Mouse (Mus musculus) forebrain, embryonic 13.5 days (tissue): ENCODE measurements around the gene Tifab. TPM values are rescaled to one million over a fixed set of nuclear protein-coding genes. Genes with fewer than 3 reads are reported as not detected.

Source experiments
- ATAC-seq: fragments of 200-750 bp; cut with Nextera tagmentation; 2 replicates; pipeline ENCODE4 v1.8.0; 2017
- H3K27ac ChIP-seq: fragments of 300-500 bp; sonication (generic); 2 replicates; pipeline ENCODE4 v1.5.1; 2015; ENCODE audit warnings: inconsistent platforms, mild to moderate bottlenecking, moderate library complexity
- H3K27me3 ChIP-seq: fragments of 300-500 bp; sonication (generic); 2 replicates; pipeline ENCODE4 v1.6.1; 2015; ENCODE audit warnings: mild to moderate bottlenecking, inconsistent platforms
- H3K36me3 ChIP-seq: fragments of 300-500 bp; sonication (generic); 2 replicates; pipeline ENCODE4 v1.6.1; 2015; ENCODE audit warnings: mild to moderate bottlenecking, inconsistent platforms; ENCODE audit not compliant: poor library complexity, severe bottlenecking
- H3K4me1 ChIP-seq: fragments of 300-500 bp; sonication (generic); 2 replicates; pipeline ENCODE4 v1.6.1; 2015; ENCODE audit warnings: inconsistent platforms
- H3K4me2 ChIP-seq: fragments of 300-500 bp; sonication (generic); 2 replicates; pipeline ENCODE4 v1.6.1; 2015; ENCODE audit warnings: inconsistent platforms, mild to moderate bottlenecking, moderate library complexity
- H3K4me3 ChIP-seq: fragments of 300-500 bp; sonication (generic); 2 replicates; pipeline ENCODE4 v1.5.1; 2015; ENCODE audit warnings: mild to moderate bottlenecking, inconsistent platforms
- H3K9ac ChIP-seq: fragments of 300-500 bp; sonication (generic); 2 replicates; pipeline ENCODE4 v1.6.1; 2015; ENCODE audit warnings: mild to moderate bottlenecking, inconsistent platforms
- H3K9me3 ChIP-seq: fragments of 300-500 bp; sonication (generic); replicated peaks from 2 replicates; pipeline ENCODE4 v1.6.1; 2016; ENCODE audit warnings: inconsistent platforms
- WGBS: fragments of 180-500 bp; shearing (Covaris S2); methylation state at CpG from one replicate; pipeline ENCODE4 v1.1.7; 2015; 5-methylcytosine and 5-hydroxymethylcytosine counted together
- polyA plus RNA-seq: library from polyadenylated mRNA; unstranded; fragments of >200 nt; fragmentation: Nextera tagmentation; extraction: Ambion mirVana; gene quantifications from 2 replicates; pipeline ENCODE4 v1.2.1, GENCODE M21; 2015

Gene Tifab
- polyA plus RNA-seq, 1 experiment from 2014 or later, result 0.52 TPM

- ATAC-seq, result no peak
- no peak overlapping the region for H3K4me2 ChIP-seq
- H3K9ac ChIP-seq, result no peak overlapping the region
- no peaks in the 10 kb centered on the region; the same call in 1 of the 2 replicates for H3K27me3 ChIP-seq
- H3K4me3 ChIP-seq, result no peak overlapping the region
- no peaks in the 10 kb centered on the region for H3K4me1 ChIP-seq
- WGBS, result 74% methylated on average over 5 of the region's 5 CpGs
- H3K27ac ChIP-seq, result no peak overlapping the region
- H3K36me3 ChIP-seq, result no peaks in the 10 kb centered on the region
- H3K9me3 ChIP-seq, result no peaks in the 10 kb centered on the region
Observed at GRCm38 (mm10) chr13:56155048-56155447, 23.6 kb downstream of the Tifab start.

- no peaks in the 10 kb centered on the region for H3K9me3 ChIP-seq
- no peak for ATAC-seq
- H3K4me2 ChIP-seq, result no peak overlapping the region
- H3K36me3 ChIP-seq, result no peaks in the 10 kb centered on the region
- H3K9ac ChIP-seq, result no peak overlapping the region
- H3K27me3 ChIP-seq, result peaks cover 6% of the 10 kb centered on the region; the same call in 1 of the 2 replicates
- no peak overlapping the region for H3K4me3 ChIP-seq
- 77% methylated on average over 7 of the region's 7 CpGs for WGBS
- no peak overlapping the region for H3K27ac ChIP-seq
- no peaks in the 10 kb centered on the region for H3K4me1 ChIP-seq
Observed at GRCm38 (mm10) chr13:56152773-56153460, 25.8 kb downstream of the Tifab start.

GRCm38 (mm10) chr13:56151404-56152226 lies 27.1 kb downstream of the Tifab start:
- Histone ChIP-seq H3K4me1 (no peaks in the 10 kb centered on the region), H3K36me3 (no peaks in the 10 kb centered on the region), H3K4me3 (no peak overlapping the region), H3K9me3 (no peaks in the 10 kb centered on the region), H3K27ac (no peak overlapping the region), H3K27me3 (peaks cover 6% of the 10 kb centered on the region; the same call in 1 of the 2 replicates), H3K9ac (no peak overlapping the region), H3K4me2 (no peak overlapping the region)
- ATAC-seq, result 0 out of 2 replicates have a peak, but pooled peaks have one; percentile 45
- WGBS, result 49% methylated on average over 22 of the region's 22 CpGs

GRCm38 (mm10) chr13:56145523-56145922 lies 33.2 kb downstream of the Tifab start:
- no peak overlapping the region for H3K27ac ChIP-seq
- H3K9ac ChIP-seq, result no peak overlapping the region
- no peak overlapping the region for H3K4me2 ChIP-seq
- no peaks in the 10 kb centered on the region for H3K9me3 ChIP-seq
- H3K27me3 ChIP-seq, result peaks cover 18% of the 10 kb centered on the region; the same call in 1 of the 2 replicates
- H3K4me1 ChIP-seq, result peaks cover 9% of the 10 kb centered on the region
- no peak overlapping the region for H3K4me3 ChIP-seq
- no peak for ATAC-seq
- WGBS, result 47% methylated on average over 3 of the region's 3 CpGs
- H3K36me3 ChIP-seq, result no peaks in the 10 kb centered on the region

GRCm38 (mm10) chr13:56144021-56144420 lies 34.7 kb downstream of the Tifab start:
- Histone ChIP-seq H3K4me3 (no peak overlapping the region), H3K36me3 (no peaks in the 10 kb centered on the region), H3K27me3 (peaks cover 12% of the 10 kb centered on the region; the same call in 1 of the 2 replicates), H3K4me2 (no peak overlapping the region), H3K9ac (no peak overlapping the region), H3K9me3 (no peaks in the 10 kb centered on the region), H3K27ac (no peak overlapping the region), H3K4me1 (peaks cover 9% of the 10 kb centered on the region)
- no peak for ATAC-seq
- WGBS, result 68% methylated on average over 2 of the region's 2 CpGs

- Histone ChIP-seq H3K36me3 (no peaks in the 10 kb centered on the region), H3K27me3 (peaks cover 12% of the 10 kb centered on the region; the same call in 1 of the 2 replicates), H3K4me1 (peaks cover 9% of the 10 kb centered on the region), H3K4me2 (no peak overlapping the region), H3K9me3 (no peaks in the 10 kb centered on the region), H3K9ac (no peak overlapping the region), H3K27ac (no peak overlapping the region), H3K4me3 (no peak overlapping the region)
- no peak for ATAC-seq
- 3% methylated on average over 7 of the region's 7 CpGs for WGBS
Observed at GRCm38 (mm10) chr13:56143151-56143513, 35.6 kb downstream of the Tifab start.

GRCm38 (mm10) chr13:56142382-56143150 lies 36.1 kb downstream of the Tifab start:
- H3K9ac ChIP-seq, result no peak overlapping the region
- H3K9me3 ChIP-seq, result no peaks in the 10 kb centered on the region
- ATAC-seq, result no peak
- no peak overlapping the region for H3K27ac ChIP-seq
- peaks cover 9% of the 10 kb centered on the region for H3K4me1 ChIP-seq
- no peak overlapping the region for H3K4me2 ChIP-seq
- WGBS, result 18% methylated on average over 11 of the region's 11 CpGs
- H3K27me3 ChIP-seq, result peaks cover 12% of the 10 kb centered on the region; the same call in 1 of the 2 replicates
- H3K4me3 ChIP-seq, result no peak overlapping the region
- no peaks in the 10 kb centered on the region for H3K36me3 ChIP-seq

GRCm38 (mm10) chr13:56139167-56139751 lies 39.4 kb downstream of the Tifab start:
- H3K4me1 ChIP-seq, result peaks cover 19% of the 10 kb centered on the region
- no peaks in the 10 kb centered on the region for H3K36me3 ChIP-seq
- no peak for ATAC-seq
- H3K4me3 ChIP-seq, result no peak overlapping the region
- no peak overlapping the region for H3K27ac ChIP-seq
- H3K9ac ChIP-seq, result no peak overlapping the region
- no peaks in the 10 kb centered on the region for H3K9me3 ChIP-seq
- WGBS, result 76% methylated on average over 6 of the region's 6 CpGs
- no peak overlapping the region for H3K4me2 ChIP-seq
- H3K27me3 ChIP-seq, result peaks cover 9% of the 10 kb centered on the region; the same call in 1 of the 2 replicates

- H3K9me3 ChIP-seq, result no peaks in the 10 kb centered on the region
- WGBS, result 72% methylated on average over 2 of the region's 2 CpGs
- peak within 1 kb of the TSS; percentile 99 for H3K9ac ChIP-seq
- peaks cover 31% of the 10 kb centered on the region for H3K4me1 ChIP-seq
- H3K27ac ChIP-seq, result peak within 1 kb of the TSS; percentile 77
- no peak for ATAC-seq
- H3K27me3 ChIP-seq, result peaks cover 3% of the 10 kb centered on the region; the same call in 1 of the 2 replicates
- peak within 1 kb of the TSS; percentile 98 for H3K4me3 ChIP-seq
- peaks cover 18% of the 10 kb centered on the region for H3K36me3 ChIP-seq
- H3K4me2 ChIP-seq, result peak within 1 kb of the TSS; percentile 91
Observed at GRCm38 (mm10) chr13:56136200-56136599, 42.5 kb downstream of the Tifab start, which contains the start of gene H2afy. H2afy (minus strand) TSS chr13:56136361.

- H3K9ac ChIP-seq, result peak overlapping the region; percentile 99
- WGBS, result 1% methylated on average over 49 of the region's 89 CpGs
- H3K4me1 ChIP-seq, result peaks cover 31% of the 10 kb centered on the region
- peaks cover 25% of the 10 kb centered on the region for H3K36me3 ChIP-seq
- H3K27me3 ChIP-seq, result no peaks in the 10 kb centered on the region
- peak; percentile 92 for ATAC-seq
- peak overlapping the region; percentile 98 for H3K4me3 ChIP-seq
- peak overlapping the region; percentile 91 for H3K4me2 ChIP-seq
- H3K9me3 ChIP-seq, result no peaks in the 10 kb centered on the region
- H3K27ac ChIP-seq, result peak overlapping the region; percentile 77
Observed at GRCm38 (mm10) chr13:56135231-56136052, 43.2 kb downstream of the Tifab start.
